Mouse (Mus musculus): Measurements from ENCODE around the gene 1700020L24Rik. TPM values are rescaled to one million over a fixed set of nuclear protein-coding genes. Genes with fewer than 3 reads are reported as not detected.
A peak's percentile ranks its signal among the peaks of the same experiment; 100 is the strongest.

Gene 1700020L24Rik
- polyA plus RNA-seq, 1 experiment from 2014 or later: 0.54 TPM

DNA sequence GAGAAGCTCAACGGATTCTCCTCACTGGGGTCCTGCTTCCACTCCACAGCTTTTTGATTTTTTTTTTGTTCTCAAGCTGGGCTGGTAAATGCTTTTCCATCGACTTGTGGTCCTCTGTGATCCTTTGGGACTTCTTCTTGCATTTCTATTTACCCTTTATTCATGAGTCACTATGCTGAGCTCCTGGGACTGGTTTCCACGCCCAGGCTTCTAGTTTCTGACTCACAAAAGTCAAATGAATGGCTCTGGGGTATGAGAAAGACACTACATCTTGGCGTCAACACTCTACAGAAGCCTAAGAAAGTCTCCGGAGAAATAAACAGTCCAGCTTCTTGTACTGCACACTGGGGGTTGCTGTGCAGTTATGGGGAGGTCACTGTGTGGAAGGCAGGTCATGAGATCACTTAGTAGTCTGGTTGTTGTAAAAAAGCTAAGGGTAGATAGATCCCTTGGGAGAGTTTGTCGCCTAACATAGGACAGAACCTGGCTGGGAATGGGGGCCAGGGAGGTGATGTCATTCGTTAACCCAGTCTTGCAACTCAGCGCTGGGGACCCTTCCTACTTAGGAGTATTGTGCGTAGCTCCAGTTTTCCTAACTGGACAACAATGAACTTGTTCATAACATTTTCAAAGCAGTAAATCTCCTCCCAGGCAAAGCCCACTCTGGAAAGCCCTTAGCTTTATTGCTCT lies 20.6 kb downstream of the 1700020L24Rik start:
- no peak for ATAC-seq (ENCODE audit: low FRiP score)
- no peaks in the 10 kb centered on the region for H3K36me3 ChIP-seq
- no peak overlapping the region; the same call in 1 of the 2 replicates for H3K27ac ChIP-seq (replicated peaks)
- H3K9ac ChIP-seq (replicated peaks): no peak overlapping the region
- H3K9me3 ChIP-seq (replicated peaks): no peaks in the 10 kb centered on the region
- no peak overlapping the region for H3K4me2 ChIP-seq
- peaks cover 15% of the 10 kb centered on the region for H3K27me3 ChIP-seq (replicated peaks)
- 66% methylated on average over 9 of the region's 9 CpGs for WGBS
- H3K4me3 ChIP-seq (replicated peaks): no peak overlapping the region
- H3K4me1 ChIP-seq: peaks cover 14% of the 10 kb centered on the region

DNA sequence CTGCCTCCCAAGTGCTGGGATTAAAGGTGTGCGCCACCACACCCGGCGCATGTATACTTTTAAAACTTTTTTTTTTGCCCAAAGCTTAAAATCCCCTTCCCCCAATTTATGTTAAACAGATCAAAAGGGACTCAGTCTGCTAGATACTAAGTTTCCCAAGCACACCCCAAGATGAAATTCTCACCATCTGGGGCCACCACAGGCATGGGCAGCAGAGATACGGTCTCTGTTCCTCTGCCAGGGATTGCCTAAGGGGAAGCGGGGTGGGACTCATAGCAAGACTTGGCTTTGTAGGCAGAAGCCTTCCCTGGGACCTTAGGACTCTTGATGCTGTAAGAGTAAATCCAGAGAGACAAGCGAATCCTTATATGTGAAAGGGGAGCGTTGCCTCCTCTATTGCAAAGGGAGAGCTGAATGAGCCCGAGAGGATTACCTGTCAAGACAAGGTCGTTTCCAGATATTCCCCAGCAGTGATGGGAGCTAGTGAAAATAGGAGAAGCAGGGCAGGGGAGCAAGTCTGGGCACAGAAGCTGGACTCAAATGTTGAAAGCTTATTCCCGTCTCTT lies 24.1 kb downstream of the 1700020L24Rik start:
- Histone ChIP-seq H3K27me3 (replicated peaks) (peaks cover 39% of the 10 kb centered on the region), H3K27ac (replicated peaks) (no peak overlapping the region), H3K4me3 (replicated peaks) (peak overlapping the region; percentile 60; the same call in 1 of the 2 replicates), H3K36me3 (no peaks in the 10 kb centered on the region), H3K4me1 (peaks cover 25% of the 10 kb centered on the region), H3K9ac (replicated peaks) (no peak overlapping the region), H3K9me3 (replicated peaks) (no peaks in the 10 kb centered on the region), H3K4me2 (peak overlapping the region; percentile 98)
- no peak for ATAC-seq (ENCODE audit: low FRiP score)
- 74% methylated on average over 10 of the region's 10 CpGs for WGBS

DNA sequence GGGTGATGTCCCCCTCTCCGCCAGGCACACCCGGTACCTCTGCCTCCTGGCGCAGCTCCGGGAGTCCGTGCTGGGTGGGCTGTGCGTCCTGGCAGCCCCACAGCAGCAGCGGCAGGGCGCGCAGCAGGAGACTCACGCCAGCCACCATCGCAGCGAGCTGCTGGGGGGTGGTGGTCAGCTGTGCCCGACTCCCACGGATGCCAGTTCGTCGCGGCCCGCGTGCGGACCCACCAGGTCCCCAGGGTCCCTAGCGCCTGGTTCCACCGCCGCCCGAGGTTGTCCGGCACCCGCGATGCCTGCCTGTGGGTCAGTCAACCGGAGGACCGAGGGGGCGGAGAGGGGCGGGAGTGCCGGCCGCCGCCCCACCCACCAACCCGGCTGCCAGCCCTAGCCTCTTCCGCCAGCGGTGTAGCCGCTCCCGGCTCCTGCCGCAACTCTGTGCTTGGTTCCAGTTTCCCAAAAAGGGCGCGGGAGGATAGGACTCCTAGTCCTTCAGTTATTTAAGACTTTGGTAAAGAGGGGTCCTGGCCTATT lies 25.3 kb downstream of the 1700020L24Rik start, which contains the start of gene Mmp28:
Gene Mmp28, minus strand, starts transcription at position 361 of the 534 bp plus-strand sequence.
- H3K27ac ChIP-seq (replicated peaks): no peak within 1 kb of the TSS
- H3K9ac ChIP-seq (replicated peaks): peak within 1 kb of the TSS; percentile 62
- peaks cover 39% of the 10 kb centered on the region for H3K27me3 ChIP-seq (replicated peaks)
- peak within 1 kb of the TSS; percentile 98 for H3K4me2 ChIP-seq
- WGBS: 0% methylated on average over 36 of the region's 42 CpGs
- peak within 1 kb of the TSS; percentile 60 for H3K4me3 ChIP-seq (replicated peaks)
- H3K36me3 ChIP-seq: no peaks in the 10 kb centered on the region
- no peaks in the 10 kb centered on the region for H3K9me3 ChIP-seq (replicated peaks)
- ATAC-seq (ENCODE audit: low FRiP score): no peak
- H3K4me1 ChIP-seq: peaks cover 33% of the 10 kb centered on the region

DNA sequence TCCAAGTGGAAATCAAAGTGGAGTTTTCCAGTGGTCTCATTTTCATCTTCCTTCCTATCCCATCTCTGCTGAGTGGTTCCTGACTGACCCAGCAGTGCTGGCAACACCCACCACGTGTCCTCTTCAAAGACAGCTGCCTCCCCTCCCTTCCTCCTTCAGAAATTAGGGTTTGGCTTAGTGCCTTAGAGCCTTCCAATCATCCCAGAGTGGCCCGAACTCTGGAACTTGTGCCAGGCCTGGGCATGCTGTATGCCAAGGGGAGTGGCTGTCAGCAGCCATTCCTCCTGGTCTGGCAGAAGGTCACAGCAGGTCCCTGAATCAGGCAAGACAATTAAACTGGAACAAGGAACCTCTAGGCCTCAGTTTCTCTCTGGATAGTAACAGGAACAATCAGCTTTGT lies 28.5 kb downstream of the 1700020L24Rik start:
- Histone ChIP-seq H3K4me2 (no peak overlapping the region), H3K9me3 (replicated peaks) (no peaks in the 10 kb centered on the region), H3K27me3 (replicated peaks) (peaks cover 39% of the 10 kb centered on the region), H3K9ac (replicated peaks) (no peak overlapping the region), H3K4me1 (peaks cover 30% of the 10 kb centered on the region), H3K27ac (replicated peaks) (no peak overlapping the region), H3K36me3 (no peaks in the 10 kb centered on the region), H3K4me3 (replicated peaks) (no peak overlapping the region)
- ATAC-seq (ENCODE audit: low FRiP score): no peak
- WGBS: 31% methylated on average over 2 of the region's 2 CpGs

DNA sequence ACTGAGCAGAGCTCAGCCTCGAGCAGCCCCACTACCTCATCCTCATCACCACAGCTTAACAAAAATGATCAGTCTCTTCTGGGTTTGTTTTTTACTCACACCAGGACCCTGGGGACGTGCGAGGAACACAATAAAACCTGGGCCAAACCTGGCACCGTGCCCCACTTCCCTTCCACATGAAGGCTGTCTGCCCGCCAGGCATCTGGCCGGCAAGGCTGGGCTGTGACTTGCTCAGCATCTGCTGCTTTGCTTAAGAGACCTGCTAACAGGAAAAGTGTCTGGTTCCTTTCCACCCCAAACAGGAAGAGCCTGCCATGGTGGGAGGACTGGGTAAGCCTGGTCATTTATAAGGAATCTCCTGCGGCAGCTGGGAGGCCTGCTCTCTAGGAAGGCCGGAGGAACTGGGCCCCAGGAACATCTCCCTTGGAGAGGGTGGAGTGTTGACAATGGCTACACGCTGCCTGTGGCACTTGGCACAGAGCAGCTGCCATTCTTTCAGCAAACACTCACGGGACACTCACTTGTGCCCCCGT lies 29.7 kb downstream of the 1700020L24Rik start:
- no peak overlapping the region for H3K4me3 ChIP-seq (replicated peaks)
- no peaks in the 10 kb centered on the region for H3K36me3 ChIP-seq
- H3K27ac ChIP-seq (replicated peaks): no peak overlapping the region
- no peaks in the 10 kb centered on the region for H3K9me3 ChIP-seq (replicated peaks)
- H3K27me3 ChIP-seq (replicated peaks): peaks cover 33% of the 10 kb centered on the region
- H3K4me1 ChIP-seq: peaks cover 33% of the 10 kb centered on the region
- H3K9ac ChIP-seq (replicated peaks): no peak overlapping the region
- no peak overlapping the region for H3K4me2 ChIP-seq
- ATAC-seq (ENCODE audit: low FRiP score): no peak
- 49% methylated on average over 11 of the region's 11 CpGs for whole genome bisulfite sequencing

DNA sequence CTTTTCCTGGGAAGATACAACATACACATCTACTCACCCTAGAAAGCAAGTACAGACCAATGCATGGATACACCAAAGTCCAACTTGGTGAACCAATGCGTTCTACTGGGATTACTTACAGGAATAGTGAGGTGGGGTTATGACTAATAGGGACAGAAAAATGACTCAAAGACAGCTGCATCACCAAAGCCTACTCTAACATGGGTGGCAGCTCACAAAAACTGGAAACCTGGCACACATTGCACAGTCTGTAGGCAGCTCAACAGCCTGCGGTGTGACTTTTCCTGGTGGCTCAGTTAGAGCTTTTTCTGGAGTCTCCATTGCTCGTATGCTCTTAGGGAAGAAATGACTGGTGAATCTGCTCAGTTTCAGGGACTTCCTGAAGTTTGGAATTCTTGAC lies 31.3 kb downstream of the 1700020L24Rik start:
- ATAC-seq (ENCODE audit: low FRiP score): no peak
- Histone ChIP-seq H3K4me1 (peaks cover 23% of the 10 kb centered on the region), H3K4me2 (no peak overlapping the region), H3K4me3 (replicated peaks) (no peak overlapping the region), H3K27ac (replicated peaks) (no peak overlapping the region), H3K9me3 (replicated peaks) (no peaks in the 10 kb centered on the region), H3K27me3 (replicated peaks) (peaks cover 19% of the 10 kb centered on the region), H3K9ac (replicated peaks) (no peak overlapping the region), H3K36me3 (no peaks in the 10 kb centered on the region)
- 86% methylated on average over 3 of the region's 3 CpGs for WGBS

DNA sequence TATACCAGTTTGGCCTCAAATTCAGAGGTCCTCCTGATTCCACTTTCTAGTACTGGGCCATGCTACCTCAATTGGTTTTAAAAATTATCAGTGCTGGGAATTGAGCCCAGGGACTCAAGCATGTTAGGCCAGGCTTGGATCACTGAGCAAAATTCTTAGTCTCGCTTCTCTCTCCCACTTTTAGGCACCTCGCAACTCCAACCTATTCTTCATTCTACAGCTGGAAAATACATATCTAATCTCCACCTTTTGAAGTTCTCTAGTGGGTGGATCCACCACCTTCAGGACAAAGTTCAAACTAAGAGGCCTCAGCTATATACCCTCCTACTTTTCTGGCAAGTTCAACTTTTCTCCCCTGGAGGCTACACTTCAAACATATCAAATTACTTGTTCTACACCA lies 34.3 kb downstream of the 1700020L24Rik start:
- Histone ChIP-seq H3K9me3 (replicated peaks) (no peaks in the 10 kb centered on the region), H3K27me3 (replicated peaks) (peaks cover 2% of the 10 kb centered on the region; the same call in 1 of the 2 replicates), H3K9ac (replicated peaks) (no peak overlapping the region), H3K4me2 (peak overlapping the region; percentile 64), H3K36me3 (peaks cover under 1% of the 10 kb centered on the region; the same call in 1 of the 2 replicates), H3K4me3 (replicated peaks) (peak overlapping the region; percentile 95; the same call in 1 of the 2 replicates), H3K27ac (replicated peaks) (no peak overlapping the region), H3K4me1 (peaks cover 32% of the 10 kb centered on the region)
- WGBS: 95% methylated on average over 2 of the region's 2 CpGs
- ATAC-seq (ENCODE audit: low FRiP score): no peak

DNA sequence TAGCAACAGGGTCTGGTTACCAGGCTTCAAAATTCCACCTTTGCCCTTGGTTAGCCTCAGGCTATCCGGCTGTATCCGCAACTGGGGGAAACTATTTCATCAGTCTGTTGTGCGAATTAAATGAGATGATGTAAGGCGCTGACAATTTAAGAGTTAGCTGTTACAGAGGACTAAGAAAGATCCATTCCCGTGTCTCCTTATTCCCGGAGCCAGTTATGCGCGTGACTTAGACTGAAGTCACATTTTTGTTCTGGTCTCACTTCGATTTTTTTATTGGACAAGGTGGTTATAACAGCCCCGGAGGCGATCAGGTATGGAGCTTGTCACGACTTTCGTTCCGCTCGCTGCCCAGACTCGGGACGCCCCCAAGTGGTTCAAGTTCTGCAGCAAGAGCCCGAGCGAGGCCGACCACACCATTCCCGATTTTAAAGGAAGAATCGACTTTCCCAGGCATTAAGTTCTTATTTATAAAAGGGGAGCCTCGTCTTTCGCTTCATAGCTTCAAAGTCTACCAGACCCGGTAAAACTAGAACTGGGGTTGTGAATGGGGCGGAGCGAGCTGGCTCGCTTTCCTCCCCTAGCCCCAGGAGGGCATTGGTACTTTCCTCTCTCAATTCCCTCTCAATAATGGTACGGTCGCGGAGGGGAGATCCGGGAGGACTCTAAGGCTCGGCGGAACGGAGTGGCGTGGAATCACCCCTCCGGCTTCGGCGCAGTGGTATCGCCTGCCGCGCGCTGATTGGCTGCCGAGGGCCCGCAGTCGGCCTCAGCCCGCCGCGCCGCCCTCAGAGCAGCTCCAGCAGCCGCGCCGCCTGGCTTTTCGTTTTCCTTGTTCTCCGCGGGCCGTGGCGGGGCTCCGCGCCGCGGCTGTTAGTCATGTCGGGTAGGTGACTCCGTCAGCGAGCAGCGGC lies 35.1 kb downstream of the 1700020L24Rik start, which contains the start of gene Taf15:
Gene Taf15, plus strand, starts transcription at position 763 of the 911 bp plus-strand sequence.
- Histone ChIP-seq H3K4me3 (replicated peaks) (peak within 1 kb of the TSS; percentile 95), H3K4me2 (peak within 1 kb of the TSS; percentile 81), H3K4me1 (peaks cover 25% of the 10 kb centered on the region), H3K36me3 (peaks cover 3% of the 10 kb centered on the region; the same call in 1 of the 2 replicates), H3K27ac (replicated peaks) (peak within 1 kb of the TSS; percentile 99), H3K9ac (replicated peaks) (peak within 1 kb of the TSS; percentile 88), H3K27me3 (replicated peaks) (0 out of 2 replicates have a peak, but pooled peaks cover 2% of the 10 kb centered on the region), H3K9me3 (replicated peaks) (no peaks in the 10 kb centered on the region)
- WGBS: under 1% methylated on average over 65 of the region's 66 CpGs
- ATAC-seq (ENCODE audit: low FRiP score): peak; percentile 99

DNA sequence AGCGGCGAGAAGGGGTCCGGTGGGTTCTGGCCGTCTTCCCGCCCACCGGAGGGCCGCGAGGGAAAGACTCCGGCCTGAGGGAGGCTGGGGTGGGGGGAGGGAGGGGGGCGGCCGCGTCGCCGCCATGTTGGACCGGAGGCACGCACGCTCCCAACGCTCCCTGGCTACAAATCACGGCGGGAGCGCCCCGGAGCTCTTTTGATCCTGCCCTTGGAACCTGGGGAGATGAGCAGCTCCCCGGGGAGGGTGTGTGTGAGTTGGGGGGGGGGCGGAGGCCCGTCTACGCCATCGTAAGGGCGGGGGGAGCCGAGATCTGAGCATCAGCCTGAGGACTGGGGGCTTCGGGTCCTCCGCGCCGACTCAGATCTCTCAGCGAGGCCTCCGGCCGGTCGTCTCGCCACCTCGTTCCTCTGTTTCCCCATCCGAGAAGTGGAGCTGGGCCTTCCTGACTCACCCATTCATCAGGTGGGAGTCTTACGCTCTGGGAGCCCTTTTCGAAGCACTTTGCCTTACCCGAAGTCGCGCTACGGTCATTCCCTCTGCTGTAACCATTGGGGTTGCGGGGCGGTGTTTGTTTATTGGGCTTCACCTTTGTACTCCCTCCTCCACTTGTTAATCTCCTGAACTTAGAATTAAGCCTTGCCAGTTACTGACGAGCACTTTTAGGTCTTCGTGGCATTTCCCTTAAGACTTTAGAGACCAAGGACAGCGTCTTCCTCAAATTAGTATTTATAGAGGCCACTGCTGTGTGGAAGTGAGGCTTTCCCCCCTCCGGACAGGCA lies 35.9 kb downstream of the 1700020L24Rik start:
- Histone ChIP-seq H3K27me3 (replicated peaks) (0 out of 2 replicates have a peak, but pooled peaks cover 2% of the 10 kb centered on the region), H3K36me3 (peaks cover 6% of the 10 kb centered on the region; the same call in 1 of the 2 replicates), H3K27ac (replicated peaks) (peak overlapping the region; percentile 99), H3K9ac (replicated peaks) (peak overlapping the region; percentile 88), H3K4me2 (peak overlapping the region; percentile 81), H3K4me3 (replicated peaks) (peak overlapping the region; percentile 95), H3K9me3 (replicated peaks) (no peaks in the 10 kb centered on the region), H3K4me1 (peaks cover 25% of the 10 kb centered on the region)
- ATAC-seq (ENCODE audit: low FRiP score): peak; percentile 86
- WGBS: under 1% methylated on average over 43 of the region's 52 CpGs
